Mouse (Mus musculus): Measurements from ENCODE around the gene Ptcd3. TPM values are rescaled to one million over a fixed set of nuclear protein-coding genes. Genes with fewer than 3 reads are reported as not detected.
"Not testable (repeated sequence)": the region's sequence is repeated elsewhere in the genome, so short reads cannot be mapped to it uniquely, and the experiment has no call there.

Gene Ptcd3
- polyA plus RNA-seq, 1 experiment from 2014 or later, result 125 TPM

- H3K27me3 ChIP-seq (ENCODE audit: control insufficient read depth, insufficient read depth, low read length), result no peaks in the 10 kb centered on the region
- 10% methylated on average over 4 of the region's 4 CpGs for WGBS
- H3K9me3 ChIP-seq (ENCODE audit: control insufficient read depth, low read length), result no peaks in the 10 kb centered on the region
- H3K4me1 ChIP-seq (ENCODE audit: control insufficient read depth, insufficient read depth, low read length), result peaks cover 3% of the 10 kb centered on the region
- peak overlapping the region; percentile 68 for H3K4me2 ChIP-seq
- H3K27ac ChIP-seq (ENCODE audit: low read depth, low read length), result no peak overlapping the region
- H3K4me3 ChIP-seq (ENCODE audit: low read depth, low read length), result peak overlapping the region; percentile 79
- H3K9ac ChIP-seq (ENCODE audit: low read length), result peak overlapping the region; percentile 85
- DNase-seq (ENCODE audit: low spot score, missing footprints) (peak; percentile 56), ATAC-seq (ENCODE audit: low FRiP score) (no peak)
- peaks cover 4% of the 10 kb centered on the region; the same call in 1 of the 2 replicates for H3K36me3 ChIP-seq (ENCODE audit: control insufficient read depth, insufficient read depth, low read length)
Measured at GRCm38 (mm10) chr6:71907702-71908235, 781 bp downstream of the Ptcd3 start.

GRCm38 (mm10) chr6:71893263-71893662, 15.3 kb downstream of the Ptcd3 start:
- Histone ChIP-seq H3K4me1 (ENCODE audit: control insufficient read depth, insufficient read depth, low read length) (no peaks in the 10 kb centered on the region), H3K4me2 (no peak overlapping the region), H3K27me3 (ENCODE audit: control insufficient read depth, insufficient read depth, low read length) (no peaks in the 10 kb centered on the region), H3K9me3 (ENCODE audit: control insufficient read depth, low read length) (no peaks in the 10 kb centered on the region), H3K4me3 (ENCODE audit: low read depth, low read length) (no peak overlapping the region), H3K36me3 (ENCODE audit: control insufficient read depth, insufficient read depth, low read length) (peaks cover 30% of the 10 kb centered on the region; the same call in 1 of the 2 replicates), H3K27ac (ENCODE audit: low read depth, low read length) (no peak overlapping the region), H3K9ac (ENCODE audit: low read length) (no peak overlapping the region)
- ATAC-seq (ENCODE audit: low FRiP score), result no peak
- WGBS, result 94% methylated on average over 4 of the region's 4 CpGs
- no peak for DNase-seq (ENCODE audit: low spot score, missing footprints)

GRCm38 (mm10) chr6:71877965-71878760, 30.4 kb downstream of the Ptcd3 start:
- Histone ChIP-seq H3K4me3 (ENCODE audit: low read depth, low read length) (no peak overlapping the region), H3K27me3 (ENCODE audit: control insufficient read depth, insufficient read depth, low read length) (no peaks in the 10 kb centered on the region), H3K9me3 (ENCODE audit: control insufficient read depth, low read length) (no peaks in the 10 kb centered on the region), H3K9ac (ENCODE audit: low read length) (no peak overlapping the region), H3K4me1 (ENCODE audit: control insufficient read depth, insufficient read depth, low read length) (no peaks in the 10 kb centered on the region), H3K27ac (ENCODE audit: low read depth, low read length) (no peak overlapping the region), H3K36me3 (ENCODE audit: control insufficient read depth, insufficient read depth, low read length) (peaks cover 29% of the 10 kb centered on the region), H3K4me2 (no peak overlapping the region)
- no peak for ATAC-seq (ENCODE audit: low FRiP score)
- no peak for DNase-seq (ENCODE audit: low spot score, missing footprints)
- WGBS, result 94% methylated on average over 3 of the region's 3 CpGs

- Histone ChIP-seq H3K4me3 (ENCODE audit: low read depth, low read length) (no peak overlapping the region), H3K4me1 (ENCODE audit: control insufficient read depth, insufficient read depth, low read length) (no peaks in the 10 kb centered on the region), H3K27ac (ENCODE audit: low read depth, low read length) (no peak overlapping the region), H3K27me3 (ENCODE audit: control insufficient read depth, insufficient read depth, low read length) (no peaks in the 10 kb centered on the region), H3K4me2 (no peak overlapping the region), H3K9ac (ENCODE audit: low read length) (no peak overlapping the region), H3K36me3 (ENCODE audit: control insufficient read depth, insufficient read depth, low read length) (peaks cover 12% of the 10 kb centered on the region; the same call in 1 of the 2 replicates), H3K9me3 (ENCODE audit: control insufficient read depth, low read length) (no peaks in the 10 kb centered on the region)
- no peak for DNase-seq (ENCODE audit: low spot score, missing footprints)
- ATAC-seq (ENCODE audit: low FRiP score), result no peak
- WGBS, result 93% methylated on average over 9 of the region's 9 CpGs
Measured at GRCm38 (mm10) chr6:71871396-71871795, 37.2 kb downstream of the Ptcd3 start.

- Histone ChIP-seq H3K27me3 (ENCODE audit: control insufficient read depth, insufficient read depth, low read length) (no peaks in the 10 kb centered on the region), H3K9me3 (ENCODE audit: control insufficient read depth, low read length) (no peaks in the 10 kb centered on the region; the same call in 1 of the 2 replicates), H3K27ac (ENCODE audit: low read depth, low read length) (no peak overlapping the region), H3K9ac (ENCODE audit: low read length) (no peak overlapping the region), H3K4me2 (no peak overlapping the region), H3K36me3 (ENCODE audit: control insufficient read depth, insufficient read depth, low read length) (peaks cover 19% of the 10 kb centered on the region), H3K4me3 (ENCODE audit: low read depth, low read length) (no peak overlapping the region), H3K4me1 (ENCODE audit: control insufficient read depth, insufficient read depth, low read length) (no peaks in the 10 kb centered on the region)
- ATAC-seq (ENCODE audit: low FRiP score), result no peak
- DNase-seq (ENCODE audit: low spot score, missing footprints), result no peak
- 85% methylated on average over 1 of the region's 1 CpGs for WGBS
Measured at GRCm38 (mm10) chr6:71868809-71869208, 39.7 kb downstream of the Ptcd3 start.

- Histone ChIP-seq H3K4me3 (ENCODE audit: low read depth, low read length) (no peak overlapping the region), H3K4me2 (no peak overlapping the region), H3K9ac (ENCODE audit: low read length) (no peak overlapping the region), H3K9me3 (ENCODE audit: control insufficient read depth, low read length) (no peaks in the 10 kb centered on the region; the same call in 1 of the 2 replicates), H3K27me3 (ENCODE audit: control insufficient read depth, insufficient read depth, low read length) (no peaks in the 10 kb centered on the region), H3K4me1 (ENCODE audit: control insufficient read depth, insufficient read depth, low read length) (no peaks in the 10 kb centered on the region), H3K36me3 (ENCODE audit: control insufficient read depth, insufficient read depth, low read length) (peaks cover 22% of the 10 kb centered on the region), H3K27ac (ENCODE audit: low read depth, low read length) (no peak overlapping the region)
- 92% methylated on average over 2 of the region's 2 CpGs for WGBS
- ATAC-seq (ENCODE audit: low FRiP score) (no peak), DNase-seq (ENCODE audit: low spot score, missing footprints) (no peak)
Measured at GRCm38 (mm10) chr6:71867751-71868150, 40.8 kb downstream of the Ptcd3 start.

- 94% methylated on average over 6 of the region's 6 CpGs for WGBS
- H3K36me3 ChIP-seq (ENCODE audit: control insufficient read depth, insufficient read depth, low read length); H3K9ac ChIP-seq (ENCODE audit: low read length); H3K4me3 ChIP-seq (ENCODE audit: low read depth, low read length); H3K9me3 ChIP-seq (ENCODE audit: control insufficient read depth, low read length); DNase-seq (ENCODE audit: low spot score, missing footprints); H3K27me3 ChIP-seq (ENCODE audit: control insufficient read depth, insufficient read depth, low read length); ATAC-seq (ENCODE audit: low FRiP score); H3K4me1 ChIP-seq (ENCODE audit: control insufficient read depth, insufficient read depth, low read length); H3K4me2 ChIP-seq; H3K27ac ChIP-seq (ENCODE audit: low read depth, low read length): not testable (repeated sequence)
Measured at GRCm38 (mm10) chr6:71846906-71847305, 61.6 kb downstream of the Ptcd3 start.

GRCm38 (mm10) chr6:71840597-71841290, 67.8 kb downstream of the Ptcd3 start:
- DNase-seq (ENCODE audit: low spot score, missing footprints), result no peak
- Histone ChIP-seq H3K4me3 (ENCODE audit: low read depth, low read length) (no peak overlapping the region), H3K9ac (ENCODE audit: low read length) (no peak overlapping the region), H3K27me3 (ENCODE audit: control insufficient read depth, insufficient read depth, low read length) (no peaks in the 10 kb centered on the region), H3K4me2 (no peak overlapping the region), H3K36me3 (ENCODE audit: control insufficient read depth, insufficient read depth, low read length) (peaks cover 2% of the 10 kb centered on the region; the same call in 1 of the 2 replicates), H3K9me3 (ENCODE audit: control insufficient read depth, low read length) (no peaks in the 10 kb centered on the region), H3K4me1 (ENCODE audit: control insufficient read depth, insufficient read depth, low read length) (no peaks in the 10 kb centered on the region), H3K27ac (ENCODE audit: low read depth, low read length) (no peak overlapping the region)
- 95% methylated on average over 1 of the region's 1 CpGs for WGBS
- no peak for ATAC-seq (ENCODE audit: low FRiP score)

GRCm38 (mm10) chr6:71839815-71840214, 68.7 kb downstream of the Ptcd3 start:
- Histone ChIP-seq H3K4me2 (no peak overlapping the region), H3K4me1 (ENCODE audit: control insufficient read depth, insufficient read depth, low read length) (no peaks in the 10 kb centered on the region), H3K27ac (ENCODE audit: low read depth, low read length) (no peak overlapping the region), H3K27me3 (ENCODE audit: control insufficient read depth, insufficient read depth, low read length) (no peaks in the 10 kb centered on the region), H3K9me3 (ENCODE audit: control insufficient read depth, low read length) (no peaks in the 10 kb centered on the region), H3K9ac (ENCODE audit: low read length) (no peak overlapping the region), H3K4me3 (ENCODE audit: low read depth, low read length) (no peak overlapping the region), H3K36me3 (ENCODE audit: control insufficient read depth, insufficient read depth, low read length) (peaks cover 2% of the 10 kb centered on the region; the same call in 1 of the 2 replicates)
- ATAC-seq (ENCODE audit: low FRiP score), result no peak
- no peak for DNase-seq (ENCODE audit: low spot score, missing footprints)
